Mouse (Mus musculus) lung, postnatal 0 days (tissue): Measurements from ENCODE around the gene Samd4b.

Experiments used
- CTCF ChIP-seq: IDR thresholded peaks from 2 replicates; pipeline ENCODE4 v1.5.1; 2016; ENCODE audit warnings: antibody characterized with exemption, mild to moderate bottlenecking
- EP300 ChIP-seq: IDR thresholded peaks from 2 replicates; pipeline ENCODE4 v1.6.1; 2016; ENCODE audit warnings: antibody characterized with exemption, mild to moderate bottlenecking, control low read depth

GRCm38 (mm10) chr7:28466721-28467212, 131.2 kb downstream of the Samd4b start:
- no peak; the same call in 1 of the 2 replicates for TF ChIP-seq CTCF
- TF ChIP-seq EP300 = no peak
